Mouse (Mus musculus) kidney, adult 8-10 months (tissue): ENCODE data around the gene Cst9.

Experiments
- DNase-seq, 2 experiments: peaks; one replicate each; pipeline ENCODE4 v3.0.0; 2022

Cst9 gene

GRCm38 (mm10) chr2:148834912-148835311 is at the start of gene Cst9:
Gene Cst9, plus strand, starts transcription at chr2:148835147.
- no peak for DNase-seq

GRCm38 (mm10) chr2:148789142-148789541 is 45.8 kb upstream of the Cst9 start, which contains the start of gene Cst12:
Gene Cst12, plus strand, starts transcription at chr2:148789361.
- no peak for DNase-seq

GRCm38 (mm10) chr2:148798485-148798884 is 36.5 kb upstream of the Cst9 start, which contains the start of gene Cst8:
Gene Cst8, plus strand, starts transcription at chr2:148798785.
- DNase-seq: no peak

- DNase-seq: peak; percentile 4 to 5
Observed at GRCm38 (mm10) chr2:148801491-148801921, 33.4 kb upstream of the Cst9 start.

- DNase-seq: no peak
Observed at GRCm38 (mm10) chr2:148806696-148807095, 28.3 kb upstream of the Cst9 start.

GRCm38 (mm10) chr2:148819909-148820308 is 15.0 kb upstream of the Cst9 start, which contains the start of gene Cst13:
Gene Cst13, plus strand, starts transcription at chr2:148820081.
- DNase-seq: no peak

GRCm38 (mm10) chr2:148825986-148826385 is 9.0 kb upstream of the Cst9 start:
- no peak for DNase-seq

GRCm38 (mm10) chr2:148838075-148838777 is 3.3 kb downstream of the Cst9 start:
- DNase-seq: no peak

- no peak for DNase-seq
Observed at GRCm38 (mm10) chr2:148839224-148839623, 4.3 kb downstream of the Cst9 start.

GRCm38 (mm10) chr2:148851116-148851906 is 16.4 kb downstream of the Cst9 start:
- DNase-seq: peak; percentile 76 to 91

GRCm38 (mm10) chr2:148856630-148857400 is 21.9 kb downstream of the Cst9 start:
- DNase-seq: no peak

- no peak for DNase-seq
Observed at GRCm38 (mm10) chr2:148857506-148857905, 22.6 kb downstream of the Cst9 start.

GRCm38 (mm10) chr2:148860993-148861392 is 26.0 kb downstream of the Cst9 start:
- DNase-seq: no peak

- DNase-seq: no peak
Observed at GRCm38 (mm10) chr2:148861693-148862092, 26.7 kb downstream of the Cst9 start.

- no peak for DNase-seq
Observed at GRCm38 (mm10) chr2:148864966-148865365, 30.0 kb downstream of the Cst9 start, which contains the start of gene 9230104L09Rik. Gene 9230104L09Rik, minus strand, starts transcription at chr2:148865038.

- DNase-seq: no peak
Observed at GRCm38 (mm10) chr2:148868959-148869358, 34.0 kb downstream of the Cst9 start.

- DNase-seq: no peak
Observed at GRCm38 (mm10) chr2:148870526-148870925, 35.6 kb downstream of the Cst9 start.

- no peak for DNase-seq
Observed at GRCm38 (mm10) chr2:148872860-148873259, 37.9 kb downstream of the Cst9 start.

GRCm38 (mm10) chr2:148874224-148874616 is 39.3 kb downstream of the Cst9 start:
- no peak for DNase-seq

- peak in 1 of 2 experiments; percentile 38 for DNase-seq
Observed at GRCm38 (mm10) chr2:148874617-148875334, 39.8 kb downstream of the Cst9 start.

- DNase-seq: peak; percentile 95 to 96
Observed at GRCm38 (mm10) chr2:148875335-148875811, 40.4 kb downstream of the Cst9 start, which contains the start of gene Cst3. Gene Cst3, minus strand, starts transcription at chr2:148875692.
